Mouse (Mus musculus) forebrain, embryonic 14.5 days (tissue): ENCODE results near the gene Txndc5. TPM values are rescaled to one million over a fixed set of nuclear protein-coding genes. Genes with fewer than 3 reads are reported as not detected.

Source experiments
- ATAC-seq: fragments of 200-750 bp; cut with Nextera tagmentation; 2 replicates; pipeline ENCODE4 v1.8.0; 2017; ENCODE audit warnings: mild to moderate bottlenecking, moderate library complexity
- DNase-seq: peaks from one replicate; pipeline ENCODE4 v3.0.0-alpha.2; 2015; ENCODE audit warnings: low spot score
- H3K27ac ChIP-seq: fragments of 300-500 bp; sonication (generic); 2 replicates; pipeline ENCODE4 v1.5.1; 2014; ENCODE audit warnings: low read depth, mild to moderate bottlenecking, control low read depth, low read length, moderate library complexity
- H3K27me3 ChIP-seq: fragments of 300-500 bp; sonication (generic); replicated peaks from 2 replicates; pipeline ENCODE4 v1.6.1; 2014; ENCODE audit warnings: low read length, control low read depth, mixed read lengths; ENCODE audit not compliant: control insufficient read depth, insufficient read depth
- H3K36me3 ChIP-seq: fragments of 300-500 bp; sonication (generic); 2 replicates; pipeline ENCODE4 v1.6.1; 2014; ENCODE audit warnings: low read length, control low read depth; ENCODE audit not compliant: control insufficient read depth, insufficient read depth
- H3K4me1 ChIP-seq: fragments of 300-500 bp; sonication (generic); 2 replicates; pipeline ENCODE4 v1.6.1; 2014; ENCODE audit warnings: antibody characterized with exemption, low read length, control low read depth; ENCODE audit not compliant: control insufficient read depth, insufficient read depth
- H3K4me2 ChIP-seq: fragments of 300-500 bp; sonication (generic); 2 replicates; pipeline ENCODE4 v1.6.1; 2014; ENCODE audit warnings: mild to moderate bottlenecking, control low read depth, low read length
- H3K4me3 ChIP-seq: fragments of 300-500 bp; sonication (generic); 2 replicates; pipeline ENCODE4 v1.5.1; 2014; ENCODE audit warnings: low read depth, low read length, control low read depth
- H3K9ac ChIP-seq: fragments of 300-500 bp; sonication (generic); 2 replicates; pipeline ENCODE4 v1.6.1; 2014; ENCODE audit warnings: mild to moderate bottlenecking, low read length, control low read depth, moderate library complexity
- H3K9me3 ChIP-seq: fragments of 300-500 bp; sonication (generic); replicated peaks from 2 replicates; pipeline ENCODE4 v1.6.1; 2016; ENCODE audit warnings: low read length, control low read depth, mixed read lengths; ENCODE audit not compliant: control insufficient read depth
- WGBS: fragments of 180-500 bp; shearing (Covaris S2); extraction: QIAGEN DNeasy Blood & Tissue Kit; methylation state at CpG from one replicate; pipeline ENCODE4 v1.1.7; 2014; 5-methylcytosine and 5-hydroxymethylcytosine counted together
- polyA plus RNA-seq: library from polyadenylated mRNA; unstranded; fragments of >200 nt; fragmentation: Nextera tagmentation; extraction: Ambion mirVana; gene quantifications from 2 replicates; pipeline ENCODE4 v1.2.1, GENCODE M21; 2014

The Txndc5 gene
- 69.4 and 72.6 TPM in 2 replicates for polyA plus RNA-seq

DNA sequence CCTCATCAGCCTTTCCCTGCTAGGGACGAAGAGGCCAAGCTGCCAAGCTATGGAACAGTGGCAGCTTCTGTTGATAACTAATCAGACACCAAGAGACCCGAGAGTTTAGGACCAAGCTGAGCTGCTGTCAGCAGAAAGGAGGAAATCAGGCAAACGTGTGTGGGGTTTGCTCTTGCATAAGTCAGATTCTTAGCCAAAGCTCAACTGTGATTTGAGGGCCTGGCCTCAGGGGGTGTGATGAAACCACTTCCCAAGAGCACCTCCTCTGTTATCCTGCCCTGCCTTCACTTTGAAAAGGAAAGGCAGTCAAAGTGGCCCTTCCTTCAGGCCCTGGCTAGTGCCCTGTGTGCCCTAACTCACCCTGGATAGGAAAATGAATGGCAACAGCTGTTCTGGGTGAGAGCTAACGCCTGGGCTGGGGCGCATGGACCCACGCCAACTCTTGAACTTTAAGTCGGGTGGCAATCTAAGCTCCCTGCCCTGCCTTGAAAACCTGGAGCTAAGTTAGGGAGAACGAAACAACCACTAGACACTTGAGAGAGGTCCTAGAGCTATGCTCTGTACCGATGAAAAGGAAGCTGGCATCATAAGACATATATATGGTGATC is at the start of gene Txndc5:
TSS of gene Txndc5 (minus strand) at position 138 of the 608 bp plus-strand sequence.
- no peaks in the 10 kb centered on the region for H3K36me3 ChIP-seq
- DNase-seq (no peak), ATAC-seq (no peak)
- no peaks in the 10 kb centered on the region for H3K27me3 ChIP-seq
- H3K4me1 ChIP-seq = peaks cover 3% of the 10 kb centered on the region; the same call in 1 of the 2 replicates
- H3K9ac ChIP-seq = peak within 1 kb of the TSS; percentile 83
- H3K4me2 ChIP-seq = peak within 1 kb of the TSS; percentile 86
- peak within 1 kb of the TSS; percentile 81 for H3K4me3 ChIP-seq
- H3K9me3 ChIP-seq = no peaks in the 10 kb centered on the region
- 52% methylated on average over 9 of the region's 9 CpGs for WGBS
- peak within 1 kb of the TSS; percentile 71 for H3K27ac ChIP-seq

DNA sequence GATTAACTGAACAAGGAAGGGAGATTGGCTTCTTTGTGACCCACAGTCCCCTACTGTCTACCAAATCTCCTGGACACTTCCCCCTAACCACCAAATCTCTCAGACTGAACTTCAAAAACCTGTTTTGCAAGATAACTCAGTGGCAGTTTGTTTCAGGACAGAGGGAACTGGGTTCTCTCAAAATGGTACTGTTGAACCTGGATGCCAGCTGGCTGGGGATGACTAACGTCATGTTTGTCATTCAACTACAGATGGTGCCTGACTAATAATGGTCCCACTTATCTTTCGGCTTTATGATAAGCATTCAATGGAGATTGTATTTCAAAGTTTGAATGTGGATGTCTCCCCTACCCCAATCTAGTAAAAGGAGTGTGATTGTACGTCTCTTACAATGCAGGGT is 46.0 kb upstream of the Txndc5 start:
- no peak for ATAC-seq
- 69% methylated on average over 3 of the region's 3 CpGs for WGBS

DNA sequence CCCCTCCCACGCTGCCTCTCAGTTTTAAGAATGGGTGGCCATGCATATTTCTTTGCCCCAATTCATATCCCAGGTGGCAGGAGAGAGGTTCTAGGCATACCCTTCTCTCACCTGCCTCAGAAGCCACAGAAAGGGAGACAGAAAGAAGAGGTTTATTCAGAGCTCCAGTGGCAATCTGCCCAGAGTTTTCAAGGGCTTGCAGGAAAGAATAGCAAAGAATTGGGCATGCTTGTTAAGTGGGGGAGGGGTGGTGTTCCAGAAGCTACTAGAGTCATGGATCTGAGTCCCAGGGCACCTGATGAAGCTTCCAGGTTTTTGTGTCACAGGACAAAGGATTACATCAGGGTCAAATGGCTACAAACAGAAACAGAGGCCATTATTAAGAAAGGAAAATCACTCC is 44.7 kb upstream of the Txndc5 start:
- Histone ChIP-seq H3K9me3 (no peaks in the 10 kb centered on the region), H3K36me3 (no peaks in the 10 kb centered on the region), H3K27me3 (no peaks in the 10 kb centered on the region), H3K4me2 (no peak overlapping the region), H3K27ac (no peak overlapping the region), H3K4me1 (no peaks in the 10 kb centered on the region; the same call in 1 of the 2 replicates), H3K4me3 (no peak overlapping the region), H3K9ac (no peak overlapping the region)
- ATAC-seq = no peak
- WGBS = 90% methylated on average over 1 of the region's 1 CpGs
- no peak for DNase-seq

More for the DNA sequence above, 46.0 kb upstream of the Txndc5 start:
- Histone ChIP-seq H3K36me3 (no peaks in the 10 kb centered on the region), H3K9me3 (0 out of 2 replicates have a peak, but pooled peaks cover 2% of the 10 kb centered on the region), H3K4me2 (no peak overlapping the region), H3K9ac (no peak overlapping the region), H3K27me3 (no peaks in the 10 kb centered on the region), H3K4me1 (no peaks in the 10 kb centered on the region), H3K4me3 (no peak overlapping the region), H3K27ac (no peak overlapping the region)
- no peak for DNase-seq

DNA sequence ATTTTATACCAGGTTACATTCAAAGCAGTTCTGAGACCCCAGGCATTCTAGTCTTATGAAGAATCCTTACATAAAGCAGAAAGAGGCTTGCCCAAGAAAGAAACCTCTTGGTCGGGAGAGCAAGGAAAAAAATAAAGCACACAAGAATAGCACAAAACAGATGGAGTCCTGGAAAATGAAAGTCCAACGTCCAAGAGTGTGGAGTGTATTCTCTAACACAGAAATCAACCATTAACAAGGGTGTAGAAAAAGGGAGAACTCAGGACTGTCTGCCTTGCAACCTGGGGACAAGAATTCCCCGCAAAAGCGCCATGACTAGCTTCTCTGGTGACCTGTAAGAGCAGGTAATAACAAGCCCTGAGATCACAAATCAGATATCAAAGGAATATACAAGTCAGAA is 36.6 kb upstream of the Txndc5 start:
- Histone ChIP-seq H3K4me1 (no peaks in the 10 kb centered on the region; the same call in 1 of the 2 replicates), H3K36me3 (no peaks in the 10 kb centered on the region), H3K4me3 (no peak overlapping the region), H3K4me2 (no peak overlapping the region), H3K9ac (no peak overlapping the region), H3K27me3 (no peaks in the 10 kb centered on the region), H3K27ac (no peak overlapping the region), H3K9me3 (no peaks in the 10 kb centered on the region)
- no peak for DNase-seq
- WGBS = 68% methylated on average over 4 of the region's 4 CpGs
- no peak for ATAC-seq

- Histone ChIP-seq H3K27me3 (no peaks in the 10 kb centered on the region), H3K4me1 (no peaks in the 10 kb centered on the region), H3K27ac (no peak overlapping the region), H3K4me2 (no peak overlapping the region), H3K9me3 (no peaks in the 10 kb centered on the region), H3K4me3 (no peak overlapping the region), H3K36me3 (no peaks in the 10 kb centered on the region), H3K9ac (no peak overlapping the region)
- 94% methylated on average over 11 of the region's 11 CpGs for WGBS
- no peak for ATAC-seq
- DNase-seq = no peak
Measured at GRCm38 (mm10) chr13:38554611-38555010, 26.0 kb upstream of the Txndc5 start.

- H3K9ac ChIP-seq = no peak overlapping the region
- ATAC-seq (no peak), DNase-seq (no peak)
- no peak overlapping the region for H3K4me3 ChIP-seq
- no peak overlapping the region for H3K4me2 ChIP-seq
- WGBS = 84% methylated on average over 3 of the region's 3 CpGs
- H3K36me3 ChIP-seq = no peaks in the 10 kb centered on the region
- H3K9me3 ChIP-seq = no peaks in the 10 kb centered on the region
- no peaks in the 10 kb centered on the region for H3K27me3 ChIP-seq
- no peaks in the 10 kb centered on the region for H3K4me1 ChIP-seq
- H3K27ac ChIP-seq = no peak overlapping the region
Measured at GRCm38 (mm10) chr13:38554210-38554609, 25.6 kb upstream of the Txndc5 start.

DNA sequence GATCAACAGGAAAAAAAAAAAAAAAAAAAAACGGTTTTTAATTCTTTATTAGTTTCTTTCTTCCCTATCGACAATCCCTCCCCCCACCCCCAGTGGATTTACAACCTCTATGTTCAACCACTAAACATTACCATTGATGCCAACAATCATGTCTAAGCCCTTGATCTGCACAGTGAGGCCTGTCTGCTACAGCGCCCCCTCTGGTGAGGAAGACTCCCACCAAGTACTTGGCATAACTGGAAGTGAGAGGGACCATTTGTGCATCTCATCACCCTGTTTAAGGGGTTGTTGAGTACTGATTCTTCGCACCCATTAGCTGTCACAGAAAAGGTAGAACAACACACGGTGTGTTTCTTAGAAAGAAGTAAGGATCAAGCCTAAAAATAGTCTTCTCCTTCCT is 20.1 kb upstream of the Txndc5 start:
- H3K36me3 ChIP-seq = no peaks in the 10 kb centered on the region
- WGBS = 85% methylated on average over 5 of the region's 5 CpGs
- no peak for ATAC-seq

GRCm38 (mm10) chr13:38547717-38548116 is 19.1 kb upstream of the Txndc5 start:
- Histone ChIP-seq H3K9me3 (no peaks in the 10 kb centered on the region), H3K4me1 (no peaks in the 10 kb centered on the region), H3K4me2 (no peak overlapping the region), H3K27me3 (no peaks in the 10 kb centered on the region), H3K4me3 (no peak overlapping the region), H3K27ac (no peak overlapping the region), H3K9ac (no peak overlapping the region), H3K36me3 (no peaks in the 10 kb centered on the region)
- 83% methylated on average over 5 of the region's 5 CpGs for WGBS
- ATAC-seq (no peak), DNase-seq (no peak)

More for the DNA sequence above, 20.1 kb upstream of the Txndc5 start:
- Histone ChIP-seq H3K27me3 (no peaks in the 10 kb centered on the region), H3K4me2 (no peak overlapping the region), H3K27ac (no peak overlapping the region), H3K4me3 (no peak overlapping the region), H3K9ac (no peak overlapping the region), H3K9me3 (no peaks in the 10 kb centered on the region), H3K4me1 (no peaks in the 10 kb centered on the region)
- DNase-seq = no peak

GRCm38 (mm10) chr13:38546754-38547153 is 18.1 kb upstream of the Txndc5 start:
- H3K4me3 ChIP-seq = no peak overlapping the region
- no peak for DNase-seq
- no peaks in the 10 kb centered on the region for H3K9me3 ChIP-seq
- H3K4me2 ChIP-seq = no peak overlapping the region
- ATAC-seq = no peak
- H3K9ac ChIP-seq = no peak overlapping the region
- no peaks in the 10 kb centered on the region for H3K36me3 ChIP-seq
- H3K27me3 ChIP-seq = no peaks in the 10 kb centered on the region
- H3K27ac ChIP-seq = no peak overlapping the region
- no peaks in the 10 kb centered on the region for H3K4me1 ChIP-seq
- 84% methylated on average over 4 of the region's 4 CpGs for WGBS
